Comparison of ENCODE assay signal across 34 mouse cellular contexts in the genomic region with DNA sequence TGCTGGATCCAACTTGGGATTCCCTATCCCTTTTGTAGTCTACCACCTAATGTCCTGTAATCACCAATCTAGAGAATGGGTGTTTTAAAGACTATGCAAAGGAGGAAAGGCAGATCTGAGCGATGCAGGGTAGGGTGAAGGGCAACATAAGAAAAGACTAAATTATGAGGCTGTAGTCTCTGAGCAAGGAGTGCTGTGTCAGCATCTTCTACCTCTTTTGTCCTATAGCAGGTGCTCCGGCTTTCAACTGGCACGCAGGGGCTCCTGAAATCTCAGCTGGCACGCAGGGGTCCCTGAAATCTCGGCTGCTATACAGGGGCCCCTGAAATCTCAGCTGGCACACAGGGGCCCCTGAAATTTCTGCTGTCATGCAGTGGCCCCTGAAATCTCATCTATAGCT. TPM values are rescaled to one million over a fixed set of nuclear protein-coding genes. Genes with fewer than 3 reads are reported as not detected.
"Had no signal": no experiment of that assay in that cellular context is flagged by ENCODE, and none has a peak within 500 bp of the region (broad histone marks: within the 10 kb centered on the region; RNA-seq: fewer than 3 reads in every experiment).

No protein-coding gene starts in this region.

- H3K4me2 ChIP-seq: limb, embryonic 12.5 days; limb, embryonic 13.5 days; limb, embryonic 15.5 days; liver, embryonic 11.5 days; liver, embryonic 12.5 days; liver, embryonic 13.5 days; liver, embryonic 15.5 days; lung, embryonic 14.5 days; lung, embryonic 15.5 days; midbrain, embryonic 11.5 days; midbrain, embryonic 12.5 days; midbrain, embryonic 13.5 days; midbrain, embryonic 15.5 days had no signal

- DNase-seq: left cerebral cortex, postnatal 4 days; liver; liver, embryonic 13.5 days; liver, postnatal 0 days; lung, adult 18-20 months; lung, adult 2 months; lung, embryonic 14.5 days; lung, postnatal 10 days; lung, postnatal 14 days; lung, postnatal 36 days; lung, postnatal 4 days; midbrain, embryonic 14.5 days had no signal

- H3K4me3 ChIP-seq: limb, embryonic 10.5 days; limb, embryonic 12.5 days; limb, embryonic 13.5 days; limb, embryonic 15.5 days; liver, embryonic 12.5 days; liver, embryonic 13.5 days; liver, embryonic 15.5 days; lung, embryonic 15.5 days; megakaryocyte, embryonic 14.5 days; midbrain, embryonic 10.5 days; midbrain, embryonic 12.5 days; midbrain, embryonic 13.5 days; midbrain, embryonic 15.5 days; myocyte had no signal

- H3K27me3 ChIP-seq: limb, embryonic 12.5 days; limb, embryonic 13.5 days; limb, embryonic 15.5 days; liver, embryonic 12.5 days; liver, embryonic 13.5 days; liver, embryonic 15.5 days; lung, embryonic 15.5 days; megakaryocyte, embryonic 14.5 days; midbrain, embryonic 12.5 days; midbrain, embryonic 13.5 days; midbrain, embryonic 15.5 days had no signal

- H3K4me1 ChIP-seq: limb, embryonic 10.5 days; limb, embryonic 12.5 days; liver, embryonic 12.5 days; liver, embryonic 13.5 days; liver, embryonic 15.5 days; lung, embryonic 15.5 days; megakaryocyte, embryonic 14.5 days had no signal

- H3K9ac ChIP-seq: limb, embryonic 12.5 days; limb, embryonic 13.5 days; limb, embryonic 15.5 days; liver, embryonic 12.5 days; liver, embryonic 13.5 days; liver, embryonic 14.5 days; liver, embryonic 15.5 days; liver, postnatal 0 days; lung, embryonic 14.5 days; lung, embryonic 15.5 days; midbrain, embryonic 12.5 days; midbrain, embryonic 13.5 days; midbrain, embryonic 15.5 days had no signal

- H3K9me3 ChIP-seq: limb, embryonic 10.5 days; limb, embryonic 12.5 days; limb, embryonic 13.5 days; limb, embryonic 15.5 days; liver, embryonic 12.5 days; liver, embryonic 13.5 days; liver, embryonic 15.5 days; lung, embryonic 15.5 days; megakaryocyte, embryonic 14.5 days; midbrain, embryonic 10.5 days; midbrain, embryonic 12.5 days; midbrain, embryonic 13.5 days; midbrain, embryonic 15.5 days had no signal

- H3K36me3 ChIP-seq: limb, embryonic 10.5 days; limb, embryonic 12.5 days; limb, embryonic 13.5 days; limb, embryonic 15.5 days; liver, embryonic 12.5 days; liver, embryonic 13.5 days; liver, embryonic 15.5 days; lung, embryonic 15.5 days; midbrain, embryonic 10.5 days; midbrain, embryonic 12.5 days; midbrain, embryonic 13.5 days; midbrain, embryonic 15.5 days had no signal

- H3K27ac ChIP-seq: limb, embryonic 10.5 days; limb, embryonic 12.5 days; limb, embryonic 13.5 days; limb, embryonic 15.5 days; liver, embryonic 12.5 days; liver, embryonic 13.5 days; liver, embryonic 14.5 days; liver, embryonic 15.5 days; lung, embryonic 15.5 days; macrophage; midbrain, embryonic 10.5 days; midbrain, embryonic 12.5 days; midbrain, embryonic 13.5 days; midbrain, embryonic 15.5 days had no signal

RNA-seq across cellular contexts. Expression of a gene that starts 33.5 kb away (rescaled TPM):
- total RNA-seq: megakaryocyte progenitor cell, adult 5-6 weeks; megakaryocyte-erythroid progenitor cell, adult 5-6 weeks; monocyte, adult 5-6 weeks had no signal
- polyA plus RNA-seq: liver, embryonic 11.5 days; macrophage; myocyte had no signal

RNA-seq across cellular contexts. Expression of a gene that starts 59.6 kb away (rescaled TPM):
- total RNA-seq: liver, adult 2 months; megakaryocyte progenitor cell, adult 5-6 weeks; megakaryocyte, adult 5-6 weeks; megakaryocyte-erythroid progenitor cell, adult 5-6 weeks; monocyte, adult 5-6 weeks had no signal
- polyA plus RNA-seq: liver, adult 2 months; liver, embryonic 12.5 days; liver, embryonic 15.5 days; lung, embryonic 14.5 days; macrophage; myocyte had no signal
